Mouse (Mus musculus): ENCODE measurements around the gene Rsph9. TPM values are rescaled to one million over a fixed set of nuclear protein-coding genes. Genes with fewer than 3 reads are reported as not detected.

The Rsph9 gene
- polyA plus RNA-seq, 1 experiment from 2014 or later: 10.1 TPM

GRCm38 (mm10) chr17:46164791-46165190 lies 20.8 kb upstream of the Rsph9 start:
- no peak for ATAC-seq (ENCODE audit: insufficient read depth, low FRiP score)
- Histone ChIP-seq H3K27ac (ENCODE audit: low read length) (no peak overlapping the region), H3K9ac (ENCODE audit: low read length) (no peak overlapping the region), H3K36me3 (ENCODE audit: control insufficient read depth, insufficient read depth, low read length) (peaks cover 32% of the 10 kb centered on the region), H3K4me1 (ENCODE audit: control insufficient read depth, insufficient read depth, low read length) (peaks cover 7% of the 10 kb centered on the region), H3K9me3 (replicated peaks; ENCODE audit: control insufficient read depth, low read length) (no peaks in the 10 kb centered on the region), H3K4me2 (ENCODE audit: low read depth, low read length) (no peak overlapping the region), H3K27me3 (ENCODE audit: control insufficient read depth, insufficient read depth, low read length) (no peaks in the 10 kb centered on the region), H3K4me3 (replicated peaks; ENCODE audit: low read length) (no peak overlapping the region)
- 91% methylated on average over 10 of the region's 10 CpGs for WGBS

- Histone ChIP-seq H3K9ac (ENCODE audit: low read length) (no peak overlapping the region), H3K9me3 (replicated peaks; ENCODE audit: control insufficient read depth, low read length) (no peaks in the 10 kb centered on the region), H3K4me3 (replicated peaks; ENCODE audit: low read length) (no peak overlapping the region), H3K4me1 (ENCODE audit: control insufficient read depth, insufficient read depth, low read length) (peaks cover 12% of the 10 kb centered on the region), H3K27ac (ENCODE audit: low read length) (no peak overlapping the region), H3K4me2 (ENCODE audit: low read depth, low read length) (no peak overlapping the region), H3K27me3 (ENCODE audit: control insufficient read depth, insufficient read depth, low read length) (no peaks in the 10 kb centered on the region), H3K36me3 (ENCODE audit: control insufficient read depth, insufficient read depth, low read length) (peaks cover 30% of the 10 kb centered on the region)
- 96% methylated on average over 8 of the region's 8 CpGs for WGBS
- no peak for ATAC-seq (ENCODE audit: insufficient read depth, low FRiP score)
Observed at GRCm38 (mm10) chr17:46164301-46164700, 20.3 kb upstream of the Rsph9 start.

DNA sequence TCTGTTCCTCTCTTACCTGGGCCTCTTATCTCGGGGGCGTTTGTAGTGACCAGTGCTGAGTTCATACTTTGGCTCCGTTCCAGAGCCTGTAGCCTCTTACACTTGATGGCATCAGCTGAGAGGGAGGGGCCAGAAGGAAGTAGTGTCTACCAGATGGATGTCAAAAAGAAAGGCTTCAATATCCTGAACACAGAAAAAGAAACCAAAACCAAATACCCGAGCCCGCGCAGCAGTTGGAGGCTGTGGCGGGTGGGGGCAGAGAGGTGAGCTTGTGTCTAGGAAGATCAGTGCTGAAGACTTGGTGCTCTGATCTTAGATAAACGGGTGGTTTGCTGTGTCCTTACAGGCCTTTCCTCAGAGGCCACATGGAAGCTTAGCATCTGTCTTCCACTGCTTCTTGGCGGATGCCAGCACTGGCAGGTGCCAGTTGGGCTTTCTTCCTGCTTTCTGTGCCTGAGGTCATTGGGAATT lies 19.0 kb upstream of the Rsph9 start:
- H3K27me3 ChIP-seq (ENCODE audit: control insufficient read depth, insufficient read depth, low read length): no peaks in the 10 kb centered on the region
- no peak for ATAC-seq (ENCODE audit: insufficient read depth, low FRiP score)
- 64% methylated on average over 9 of the region's 9 CpGs for WGBS
- no peak overlapping the region for H3K9ac ChIP-seq (ENCODE audit: low read length)
- peaks cover 12% of the 10 kb centered on the region for H3K4me1 ChIP-seq (ENCODE audit: control insufficient read depth, insufficient read depth, low read length)
- peaks cover 24% of the 10 kb centered on the region for H3K36me3 ChIP-seq (ENCODE audit: control insufficient read depth, insufficient read depth, low read length)
- H3K4me3 ChIP-seq (replicated peaks; ENCODE audit: low read length): peak overlapping the region; percentile 2; the same call in 1 of the 2 replicates
- peak overlapping the region; percentile 46; the same call in 1 of the 2 replicates for H3K27ac ChIP-seq (ENCODE audit: low read length)
- H3K4me2 ChIP-seq (ENCODE audit: low read depth, low read length): peak overlapping the region; percentile 25
- no peaks in the 10 kb centered on the region for H3K9me3 ChIP-seq (replicated peaks; ENCODE audit: control insufficient read depth, low read length)

- no peak for ATAC-seq (ENCODE audit: insufficient read depth, low FRiP score)
- H3K9me3 ChIP-seq (replicated peaks; ENCODE audit: control insufficient read depth, low read length): no peaks in the 10 kb centered on the region
- WGBS: 82% methylated on average over 7 of the region's 7 CpGs
- peak overlapping the region; percentile 25 for H3K4me2 ChIP-seq (ENCODE audit: low read depth, low read length)
- peaks cover 23% of the 10 kb centered on the region for H3K36me3 ChIP-seq (ENCODE audit: control insufficient read depth, insufficient read depth, low read length)
- peak overlapping the region; percentile 2; the same call in 1 of the 2 replicates for H3K4me3 ChIP-seq (replicated peaks; ENCODE audit: low read length)
- peaks cover 12% of the 10 kb centered on the region for H3K4me1 ChIP-seq (ENCODE audit: control insufficient read depth, insufficient read depth, low read length)
- H3K9ac ChIP-seq (ENCODE audit: low read length): no peak overlapping the region
- H3K27me3 ChIP-seq (ENCODE audit: control insufficient read depth, insufficient read depth, low read length): no peaks in the 10 kb centered on the region
- H3K27ac ChIP-seq (ENCODE audit: low read length): peak overlapping the region; percentile 46; the same call in 1 of the 2 replicates
Observed at GRCm38 (mm10) chr17:46162551-46162950, 18.5 kb upstream of the Rsph9 start.

GRCm38 (mm10) chr17:46161710-46162109 lies 17.7 kb upstream of the Rsph9 start:
- no peak for ATAC-seq (ENCODE audit: insufficient read depth, low FRiP score)
- H3K4me2 ChIP-seq (ENCODE audit: low read depth, low read length): peak overlapping the region; percentile 91
- H3K9me3 ChIP-seq (replicated peaks; ENCODE audit: control insufficient read depth, low read length): no peaks in the 10 kb centered on the region
- H3K4me3 ChIP-seq (replicated peaks; ENCODE audit: low read length): peak overlapping the region; percentile 89
- H3K27me3 ChIP-seq (ENCODE audit: control insufficient read depth, insufficient read depth, low read length): no peaks in the 10 kb centered on the region
- H3K36me3 ChIP-seq (ENCODE audit: control insufficient read depth, insufficient read depth, low read length): peaks cover 16% of the 10 kb centered on the region
- 40% methylated on average over 9 of the region's 9 CpGs for WGBS
- H3K27ac ChIP-seq (ENCODE audit: low read length): peak overlapping the region; percentile 86
- H3K9ac ChIP-seq (ENCODE audit: low read length): peak overlapping the region; percentile 92
- H3K4me1 ChIP-seq (ENCODE audit: control insufficient read depth, insufficient read depth, low read length): peaks cover 12% of the 10 kb centered on the region

DNA sequence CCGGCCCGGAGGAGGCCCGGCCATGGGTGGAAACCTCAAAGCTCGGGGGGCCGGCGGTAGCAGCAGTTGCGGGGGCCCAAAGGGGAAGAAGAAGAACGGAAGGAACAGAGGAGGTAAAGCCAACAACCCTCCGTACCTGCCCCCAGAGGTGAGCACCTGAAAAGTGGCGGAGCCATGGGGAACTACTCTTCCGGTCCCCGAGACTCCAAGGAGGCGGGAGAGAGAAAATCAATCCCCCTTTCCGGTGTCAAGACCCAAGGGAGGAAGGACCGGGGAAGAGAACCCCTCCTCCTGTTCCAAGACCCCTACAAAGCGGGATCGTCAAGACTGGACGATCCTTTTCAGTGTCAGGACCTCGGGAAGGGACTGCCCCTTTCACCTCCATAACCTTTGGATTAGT lies 17.2 kb upstream of the Rsph9 start:
- H3K36me3 ChIP-seq (ENCODE audit: control insufficient read depth, insufficient read depth, low read length): peaks cover 11% of the 10 kb centered on the region
- no peaks in the 10 kb centered on the region for H3K27me3 ChIP-seq (ENCODE audit: control insufficient read depth, insufficient read depth, low read length)
- peak overlapping the region; percentile 86 for H3K27ac ChIP-seq (ENCODE audit: low read length)
- 0 out of 2 replicates have a peak, but pooled peaks have one; percentile 4 for ATAC-seq (ENCODE audit: insufficient read depth, low FRiP score)
- H3K4me3 ChIP-seq (replicated peaks; ENCODE audit: low read length): peak overlapping the region; percentile 89
- H3K4me2 ChIP-seq (ENCODE audit: low read depth, low read length): peak overlapping the region; percentile 91
- H3K9me3 ChIP-seq (replicated peaks; ENCODE audit: control insufficient read depth, low read length): no peaks in the 10 kb centered on the region
- peaks cover 12% of the 10 kb centered on the region for H3K4me1 ChIP-seq (ENCODE audit: control insufficient read depth, insufficient read depth, low read length)
- WGBS: under 1% methylated on average over 19 of the region's 19 CpGs
- H3K9ac ChIP-seq (ENCODE audit: low read length): peak overlapping the region; percentile 92

DNA sequence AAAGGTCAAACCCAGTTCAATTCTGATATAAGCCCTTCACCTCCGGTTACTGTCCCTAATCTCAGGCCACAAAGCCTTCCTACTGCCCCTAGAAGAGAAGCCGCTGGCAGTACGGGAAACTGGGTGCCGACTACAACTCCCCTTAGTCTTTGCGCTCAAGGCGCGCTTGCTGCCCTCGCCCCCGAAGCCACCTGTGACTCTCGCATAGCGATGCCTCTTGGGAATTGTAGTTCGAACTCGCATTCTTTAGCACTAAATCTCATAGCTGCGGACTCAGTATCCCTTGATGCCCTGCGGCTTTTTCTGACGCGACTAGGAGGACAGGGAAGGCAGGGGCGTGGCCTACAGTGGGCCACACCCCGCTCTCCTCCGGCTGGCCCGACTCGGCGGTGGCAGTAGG lies 16.7 kb upstream of the Rsph9 start, which contains the start of gene Gtpbp2:
TSS of gene Gtpbp2 (plus strand) at position 347 of the 400 bp plus-strand sequence.
- Histone ChIP-seq H3K36me3 (ENCODE audit: control insufficient read depth, insufficient read depth, low read length) (peaks cover 6% of the 10 kb centered on the region; the same call in 1 of the 2 replicates), H3K9ac (ENCODE audit: low read length) (peak within 1 kb of the TSS; percentile 92), H3K4me3 (replicated peaks; ENCODE audit: low read length) (peak within 1 kb of the TSS; percentile 89), H3K27me3 (ENCODE audit: control insufficient read depth, insufficient read depth, low read length) (no peaks in the 10 kb centered on the region), H3K27ac (ENCODE audit: low read length) (peak within 1 kb of the TSS; percentile 96), H3K9me3 (replicated peaks; ENCODE audit: control insufficient read depth, low read length) (no peaks in the 10 kb centered on the region), H3K4me1 (ENCODE audit: control insufficient read depth, insufficient read depth, low read length) (peaks cover 12% of the 10 kb centered on the region), H3K4me2 (ENCODE audit: low read depth, low read length) (peak within 1 kb of the TSS; percentile 91)
- WGBS: under 1% methylated on average over 23 of the region's 23 CpGs
- ATAC-seq (ENCODE audit: insufficient read depth, low FRiP score): peak; percentile 94

- H3K36me3 ChIP-seq (ENCODE audit: control insufficient read depth, insufficient read depth, low read length): peaks cover under 1% of the 10 kb centered on the region; the same call in 1 of the 2 replicates
- H3K4me3 ChIP-seq (replicated peaks; ENCODE audit: low read length): peak overlapping the region; percentile 89
- ATAC-seq (ENCODE audit: insufficient read depth, low FRiP score): peak; percentile 58
- H3K4me1 ChIP-seq (ENCODE audit: control insufficient read depth, insufficient read depth, low read length): peaks cover 12% of the 10 kb centered on the region
- H3K9ac ChIP-seq (ENCODE audit: low read length): peak overlapping the region; percentile 77
- H3K27me3 ChIP-seq (ENCODE audit: control insufficient read depth, insufficient read depth, low read length): no peaks in the 10 kb centered on the region
- peak overlapping the region; percentile 91 for H3K4me2 ChIP-seq (ENCODE audit: low read depth, low read length)
- peak overlapping the region; percentile 96 for H3K27ac ChIP-seq (ENCODE audit: low read length)
- under 1% methylated on average over 16 of the region's 16 CpGs for WGBS
- H3K9me3 ChIP-seq (replicated peaks; ENCODE audit: control insufficient read depth, low read length): no peaks in the 10 kb centered on the region
Observed at GRCm38 (mm10) chr17:46160090-46160662, 16.2 kb upstream of the Rsph9 start.

GRCm38 (mm10) chr17:46159236-46159635 lies 15.2 kb upstream of the Rsph9 start:
- 52% methylated on average over 2 of the region's 2 CpGs for WGBS
- no peaks in the 10 kb centered on the region for H3K36me3 ChIP-seq (ENCODE audit: control insufficient read depth, insufficient read depth, low read length)

More at GRCm38 (mm10) chr17:46159236-46159635, 15.2 kb upstream of the Rsph9 start:
- peaks cover 12% of the 10 kb centered on the region for H3K4me1 ChIP-seq (ENCODE audit: control insufficient read depth, insufficient read depth, low read length)
- ATAC-seq (ENCODE audit: insufficient read depth, low FRiP score): no peak
- peak overlapping the region; percentile 91 for H3K4me2 ChIP-seq (ENCODE audit: low read depth, low read length)
- peak overlapping the region; percentile 89 for H3K4me3 ChIP-seq (replicated peaks; ENCODE audit: low read length)
- no peaks in the 10 kb centered on the region for H3K9me3 ChIP-seq (replicated peaks; ENCODE audit: control insufficient read depth, low read length)
- peak overlapping the region; percentile 96 for H3K27ac ChIP-seq (ENCODE audit: low read length)
- H3K9ac ChIP-seq (ENCODE audit: low read length): peak overlapping the region; percentile 77; the same call in 1 of the 2 replicates
- no peaks in the 10 kb centered on the region for H3K27me3 ChIP-seq (ENCODE audit: control insufficient read depth, insufficient read depth, low read length)

Data from stomach, embryonic 16.5 days (tissue).